Mouse (Mus musculus): ENCODE data around the gene Cpa2. TPM values are rescaled to one million over a fixed set of nuclear protein-coding genes. Genes with fewer than 3 reads are reported as not detected.

Cpa2 gene
- total RNA-seq, 2 experiments from 2014 or later, result not detected

Other genes with a start within 250 kb of the Cpa2 start
- 10 to 100 TPM; 64.4 to 80.8 TPM for gene Ube2h, start 237.0 kb upstream of the Cpa2 start, total RNA-seq (2021)
- gene Zc3hc1, start 150.6 kb upstream of the Cpa2 start, total RNA-seq (2021), result 10 to 100 TPM; 15.1 to 16.1 TPM
- 10 to 100 TPM; 57.3 to 60.3 TPM for gene Klhdc10, start 139.7 kb upstream of the Cpa2 start, total RNA-seq (2021)
- 1 to 10 TPM; 7.5 TPM for gene Tmem209, start 31.8 kb upstream of the Cpa2 start, total RNA-seq (2021)
- under 1 TPM in 1 of 2 experiments, not detected in 1; 0.25 TPM for gene Ssmem1, start 31.7 kb upstream of the Cpa2 start, total RNA-seq (2021)
- gene Cpa4, start 26.8 kb downstream of the Cpa2 start, total RNA-seq (2021), result not detected
- gene Cpa5, start 69.4 kb downstream of the Cpa2 start, total RNA-seq (2021), result not detected
- under 1 TPM in 1 of 2 experiments, not detected in 1; 0.16 TPM for gene Cpa1, start 97.6 kb downstream of the Cpa2 start, total RNA-seq (2021)
- 1 to 10 TPM; 1.9 to 3.1 TPM for gene Cep41, start 152.2 kb downstream of the Cpa2 start, total RNA-seq (2021)
- 10 to 100 TPM; 12.3 to 15.2 TPM for gene Mest, start 182.0 kb downstream of the Cpa2 start, total RNA-seq (2021)